Mouse (Mus musculus) CD8-positive naive resting alpha-beta T cell, adult 57 days (primary cell): ENCODE data around the gene Pdcd1. TPM values are rescaled to one million over a fixed set of nuclear protein-coding genes. Genes with fewer than 3 reads are reported as not detected.

Source experiments
- total RNA-seq: library from RNA; stranded (reverse); gene quantifications from one replicate; pipeline ENCODE4 v1.2.4, GENCODE M21; 2023

Gene Pdcd1
- total RNA-seq: 0.70 TPM

DNA sequence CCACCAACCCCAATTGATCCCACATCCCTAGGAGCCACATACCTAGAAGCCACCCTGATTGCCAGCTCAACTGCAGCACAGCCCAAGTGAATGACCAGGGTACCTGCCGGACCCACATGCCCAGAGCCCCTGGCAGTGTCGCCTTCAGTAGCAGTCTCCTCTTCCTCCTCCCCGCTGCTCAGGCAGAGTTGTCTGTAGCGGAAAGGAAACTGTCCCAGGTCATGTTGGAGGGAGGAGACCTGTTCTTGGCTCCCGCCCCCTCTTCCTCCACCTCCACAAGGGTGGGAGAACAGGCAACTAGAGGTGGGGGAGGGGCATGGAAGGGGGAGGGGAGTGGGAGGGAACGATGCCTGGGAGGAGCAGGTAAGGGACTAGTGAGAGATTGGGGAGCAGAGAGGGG is at the start of gene Pdcd1:
Gene Pdcd1, minus strand, starts transcription at position 181 of the 400 bp plus-strand sequence.

DNA sequence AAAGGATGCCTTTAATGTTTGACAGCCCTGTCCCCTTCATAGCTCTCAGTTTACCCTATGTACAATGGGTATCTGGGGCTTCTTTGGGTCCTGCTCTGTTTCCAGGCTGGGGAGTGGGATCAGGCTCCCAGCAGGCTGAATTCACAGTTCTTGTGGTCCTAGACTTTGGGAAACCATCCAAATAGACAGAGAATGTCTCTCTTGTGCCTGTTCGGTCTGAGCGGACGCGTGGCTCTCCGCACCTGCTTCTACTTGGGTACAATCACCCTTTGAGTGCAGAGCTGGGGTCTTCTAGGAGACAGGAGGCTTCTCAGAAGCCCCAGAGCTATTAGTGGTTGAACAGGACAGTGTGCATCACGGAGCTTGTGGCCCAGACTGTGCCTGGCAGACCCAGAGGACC is 32.2 kb downstream of the Pdcd1 start, which contains the start of gene Neu4:
Gene Neu4, plus strand, starts transcription at position 301 of the 400 bp plus-strand sequence.

DNA sequence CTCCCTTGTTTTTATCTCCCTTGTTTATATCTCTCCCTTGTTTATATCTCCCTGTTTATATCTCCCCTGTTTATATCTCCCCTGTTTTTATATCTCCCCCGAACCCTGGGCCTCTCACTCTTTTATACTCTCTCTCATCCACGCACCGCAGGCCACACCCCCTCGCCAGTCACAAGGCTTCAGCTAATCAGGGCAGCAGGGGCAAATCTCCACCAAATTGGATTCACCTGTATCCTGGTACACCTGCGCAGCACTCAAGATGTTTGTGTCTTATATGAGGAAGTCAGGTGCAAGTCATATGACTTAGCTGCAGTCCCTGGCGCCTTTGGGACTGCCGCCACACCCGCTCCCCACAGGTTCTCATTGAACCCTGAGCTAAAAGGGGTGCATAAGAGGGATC is 62.1 kb downstream of the Pdcd1 start, which contains the start of gene Gal3st2c:
Gene Gal3st2c, plus strand, starts transcription at position 301 of the 400 bp plus-strand sequence.

Other genes with a start within 250 kb of the Pdcd1 start
- gene Ing5, start 248.6 kb downstream of the Pdcd1 start, total RNA-seq: 34.2 TPM
- gene D2hgdh, start 227.6 kb downstream of the Pdcd1 start, total RNA-seq: 58.5 TPM
- gene Gal3st2, start 191.2 kb downstream of the Pdcd1 start, total RNA-seq: 0.58 TPM
- gene Gal3st2b, start 134.2 kb downstream of the Pdcd1 start, total RNA-seq: 0.40 TPM
- gene Gal3st2c, start 62.0 kb downstream of the Pdcd1 start, total RNA-seq: 0.09 TPM
- not detected for gene Neu4, start 32.1 kb downstream of the Pdcd1 start, total RNA-seq